Mouse (Mus musculus) limb, embryonic 10.5 days (tissue): ENCODE data around the gene Mccc1. TPM values are rescaled to one million over a fixed set of nuclear protein-coding genes. Genes with fewer than 3 reads are reported as not detected.

Source experiments
- DNase-seq: peaks from one replicate; pipeline ENCODE4 v3.0.0-alpha.2; 2017; ENCODE audit warnings: low spot score
- H3K27ac ChIP-seq: fragments of 300-500 bp; sonication (generic); 2 replicates; pipeline ENCODE4 v1.5.1; 2016; ENCODE audit warnings: mild to moderate bottlenecking
- H3K27me3 ChIP-seq: fragments of 300-500 bp; sonication (generic); 2 replicates; pipeline ENCODE4 v1.6.1; 2016; ENCODE audit warnings: low read depth, mild to moderate bottlenecking; ENCODE audit not compliant: poor library complexity, severe bottlenecking
- H3K36me3 ChIP-seq: fragments of 300-500 bp; sonication (generic); 2 replicates; pipeline ENCODE4 v1.6.1; 2016; ENCODE audit warnings: mild to moderate bottlenecking, moderate library complexity
- H3K4me1 ChIP-seq: fragments of 300-500 bp; sonication (generic); 2 replicates; pipeline ENCODE4 v1.6.1; 2016
- H3K4me3 ChIP-seq: fragments of 300-500 bp; sonication (generic); 2 replicates; pipeline ENCODE4 v1.5.1; 2016; ENCODE audit warnings: mild to moderate bottlenecking, moderate library complexity
- H3K9me3 ChIP-seq: fragments of 300-500 bp; sonication (generic); replicated peaks from 2 replicates; pipeline ENCODE4 v1.6.1; 2016; ENCODE audit warnings: mild to moderate bottlenecking
- WGBS: fragments of 180-500 bp; shearing (Covaris S2); methylation state at CpG from one replicate; pipeline ENCODE4 v1.1.7; 2016; 5-methylcytosine and 5-hydroxymethylcytosine counted together
- polyA plus RNA-seq: library from polyadenylated mRNA; unstranded; fragments of >200 nt; fragmentation: Nextera tagmentation; extraction: Ambion mirVana; gene quantifications from 2 replicates; pipeline ENCODE4 v1.2.1, GENCODE M21; 2016

Mccc1 gene
- polyA plus RNA-seq, 1 experiment from 2014 or later = 40.7 TPM

DNA sequence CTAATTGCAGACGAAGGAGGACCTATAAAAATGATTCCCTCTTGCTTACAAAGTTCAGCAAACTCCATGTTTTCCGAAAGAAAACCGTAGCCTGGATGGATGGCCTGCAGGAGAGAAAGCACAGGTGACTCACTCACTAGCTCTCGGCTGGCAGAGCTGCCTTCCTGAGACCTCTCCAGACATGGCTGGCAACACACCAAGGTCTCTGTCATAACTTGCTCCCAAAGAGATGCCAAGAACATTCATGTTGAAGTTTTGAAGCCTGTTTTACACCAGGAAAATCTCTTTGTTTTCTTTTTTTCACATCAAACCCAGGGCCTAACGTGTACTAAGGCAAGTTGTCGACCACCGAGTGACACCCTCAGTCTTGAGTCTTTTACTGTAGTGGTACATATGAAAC is 9.8 kb downstream of the Mccc1 start:
- no peak overlapping the region for H3K4me3 ChIP-seq

DNA sequence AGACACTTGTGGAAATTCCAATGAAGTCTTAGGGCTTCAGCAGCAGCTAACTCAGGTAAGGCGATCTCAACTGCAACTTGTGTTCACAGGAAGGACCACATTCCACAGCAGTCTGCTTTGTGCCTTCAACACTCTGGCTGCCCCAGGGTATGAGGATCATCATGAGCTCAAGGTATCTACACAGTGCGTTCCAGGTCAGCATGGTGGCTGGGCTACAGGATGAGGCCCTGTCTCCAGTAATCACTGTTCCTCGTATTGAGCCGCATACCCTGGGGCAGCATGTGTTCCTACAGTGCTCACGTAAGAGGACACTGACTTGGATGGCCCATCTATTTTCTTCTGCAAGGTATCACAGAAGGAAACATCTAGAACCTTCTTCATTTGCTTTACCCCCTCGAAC is 12.4 kb downstream of the Mccc1 start:
- DNase-seq = no peak
- H3K36me3 ChIP-seq = peaks cover 77% of the 10 kb centered on the region
- H3K27me3 ChIP-seq = no peaks in the 10 kb centered on the region
- no peak overlapping the region for H3K4me3 ChIP-seq
- no peak overlapping the region for H3K27ac ChIP-seq
- H3K9me3 ChIP-seq = no peaks in the 10 kb centered on the region
- H3K4me1 ChIP-seq = no peaks in the 10 kb centered on the region
- 96% methylated on average over 6 of the region's 6 CpGs for WGBS

More for the DNA sequence above, 9.8 kb downstream of the Mccc1 start:
- peaks cover 73% of the 10 kb centered on the region for H3K36me3 ChIP-seq
- no peak overlapping the region for H3K27ac ChIP-seq
- DNase-seq = no peak
- H3K27me3 ChIP-seq = no peaks in the 10 kb centered on the region
- 91% methylated on average over 7 of the region's 7 CpGs for WGBS
- no peaks in the 10 kb centered on the region for H3K9me3 ChIP-seq
- no peaks in the 10 kb centered on the region for H3K4me1 ChIP-seq

DNA sequence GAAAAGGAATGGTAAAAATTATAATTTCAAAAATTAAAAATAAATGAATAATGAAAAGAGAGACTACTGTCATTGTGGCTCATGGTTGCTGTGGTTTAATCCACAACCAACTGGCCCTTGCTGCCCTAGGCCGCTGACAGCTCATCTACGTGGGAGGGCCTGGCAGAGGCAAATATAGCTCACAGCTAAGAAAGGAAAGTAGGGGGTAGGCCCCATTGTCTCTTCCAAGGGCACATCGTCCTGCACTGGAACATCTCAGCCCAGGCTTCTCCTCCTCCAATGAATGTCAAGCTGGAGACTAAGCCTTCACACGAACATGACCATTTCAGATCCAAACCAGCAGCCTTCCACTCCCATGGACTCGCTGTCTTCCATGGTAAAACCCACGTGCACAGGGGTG is 14.2 kb downstream of the Mccc1 start:
- Histone ChIP-seq H3K9me3 (no peaks in the 10 kb centered on the region), H3K4me3 (no peak overlapping the region), H3K27me3 (no peaks in the 10 kb centered on the region), H3K4me1 (no peaks in the 10 kb centered on the region), H3K36me3 (peaks cover 85% of the 10 kb centered on the region), H3K27ac (no peak overlapping the region)
- WGBS = 92% methylated on average over 6 of the region's 6 CpGs
- DNase-seq = no peak

DNA sequence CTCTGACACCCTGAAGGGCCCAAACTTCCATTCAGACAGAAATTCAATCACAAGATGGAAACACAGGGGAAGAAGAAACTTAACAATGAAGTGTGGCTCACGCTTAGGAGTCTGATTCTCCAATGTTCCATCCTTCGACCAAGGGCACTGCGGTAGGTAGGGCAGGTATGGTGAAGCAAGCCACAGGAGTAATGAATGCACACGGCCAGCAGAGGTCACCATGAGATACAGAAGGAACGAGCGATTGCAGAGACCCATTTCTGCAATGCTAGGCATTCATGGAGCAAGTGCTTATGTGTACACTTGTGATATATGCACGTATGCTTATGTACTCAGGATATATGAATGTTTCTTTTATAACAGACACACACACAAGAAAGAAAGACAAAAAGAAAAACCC is 26.9 kb downstream of the Mccc1 start:
- 80% methylated on average over 7 of the region's 7 CpGs for WGBS
- H3K27me3 ChIP-seq = no peaks in the 10 kb centered on the region
- H3K4me3 ChIP-seq = no peak overlapping the region
- H3K9me3 ChIP-seq = no peaks in the 10 kb centered on the region
- H3K4me1 ChIP-seq = no peaks in the 10 kb centered on the region
- no peak for DNase-seq
- no peak overlapping the region for H3K27ac ChIP-seq
- peaks cover 69% of the 10 kb centered on the region for H3K36me3 ChIP-seq

DNA sequence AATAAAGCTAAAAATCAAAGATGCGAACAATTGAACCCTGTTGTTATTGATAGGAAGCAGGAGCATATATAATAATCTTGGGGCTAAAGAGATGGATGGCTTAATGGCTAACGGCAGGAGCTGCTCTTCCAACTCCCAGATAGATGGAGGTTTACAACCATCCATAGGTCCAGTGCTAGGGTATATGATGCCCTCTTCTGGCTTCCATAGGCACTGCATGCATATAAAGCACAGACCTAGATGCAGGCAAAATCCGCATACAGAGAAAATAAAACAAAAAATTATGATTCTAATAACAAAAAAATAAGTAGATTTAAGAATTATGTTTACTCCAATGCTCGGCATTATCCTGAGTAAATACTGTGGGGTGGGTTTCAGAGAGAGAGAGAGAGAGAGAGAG is 27.5 kb downstream of the Mccc1 start:
- no peaks in the 10 kb centered on the region for H3K27me3 ChIP-seq
- H3K9me3 ChIP-seq = no peaks in the 10 kb centered on the region
- DNase-seq = no peak
- WGBS = 82% methylated on average over 4 of the region's 4 CpGs
- H3K27ac ChIP-seq = no peak overlapping the region
- no peaks in the 10 kb centered on the region for H3K4me1 ChIP-seq
- H3K36me3 ChIP-seq = peaks cover 67% of the 10 kb centered on the region
- no peak overlapping the region for H3K4me3 ChIP-seq

DNA sequence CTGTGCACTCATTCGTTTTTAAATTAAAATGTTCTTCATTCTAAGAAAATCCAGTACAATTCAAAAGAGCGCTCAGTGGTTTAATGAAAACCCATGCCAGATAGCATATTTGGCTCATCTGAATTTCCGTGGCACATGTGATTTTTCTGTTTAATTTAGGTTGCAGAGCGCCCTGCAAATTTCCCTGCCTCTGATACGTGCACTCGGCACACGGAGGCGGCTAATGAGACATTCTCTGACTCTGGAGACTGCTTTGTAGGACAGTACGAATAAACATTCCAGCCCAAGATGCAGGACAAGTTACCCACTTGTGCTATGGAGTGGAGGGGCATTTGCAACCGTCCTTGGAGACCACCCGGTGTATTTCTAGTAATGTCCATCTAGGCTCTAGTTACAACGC is 29.3 kb downstream of the Mccc1 start:
- 94% methylated on average over 12 of the region's 12 CpGs for WGBS
- Histone ChIP-seq H3K27ac (no peak overlapping the region), H3K27me3 (no peaks in the 10 kb centered on the region), H3K4me1 (no peaks in the 10 kb centered on the region), H3K4me3 (no peak overlapping the region), H3K9me3 (no peaks in the 10 kb centered on the region), H3K36me3 (peaks cover 61% of the 10 kb centered on the region)
- no peak for DNase-seq

DNA sequence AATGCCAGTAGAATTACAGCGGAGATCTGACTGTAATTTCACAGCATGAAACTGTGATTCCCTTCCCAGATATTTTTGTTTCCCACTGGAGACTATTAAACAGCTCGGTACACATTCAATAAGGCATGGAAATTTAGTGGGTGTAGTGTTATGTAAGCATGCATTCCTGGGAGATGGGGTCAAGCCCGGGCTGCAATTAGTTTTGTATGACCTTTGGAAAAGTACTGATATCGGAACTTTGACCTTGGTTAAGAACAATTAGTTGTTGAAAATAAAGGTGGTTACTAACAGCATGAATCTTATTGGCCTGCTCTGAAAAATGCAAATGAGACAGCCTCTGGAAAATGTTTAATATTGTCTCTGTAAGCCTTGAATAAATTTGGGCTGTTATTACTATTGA is 30.0 kb downstream of the Mccc1 start:
- no peak for DNase-seq
- Histone ChIP-seq H3K4me1 (no peaks in the 10 kb centered on the region), H3K9me3 (no peaks in the 10 kb centered on the region), H3K27ac (no peak overlapping the region), H3K4me3 (no peak overlapping the region), H3K27me3 (no peaks in the 10 kb centered on the region), H3K36me3 (peaks cover 58% of the 10 kb centered on the region)
- WGBS = 89% methylated on average over 4 of the region's 4 CpGs

DNA sequence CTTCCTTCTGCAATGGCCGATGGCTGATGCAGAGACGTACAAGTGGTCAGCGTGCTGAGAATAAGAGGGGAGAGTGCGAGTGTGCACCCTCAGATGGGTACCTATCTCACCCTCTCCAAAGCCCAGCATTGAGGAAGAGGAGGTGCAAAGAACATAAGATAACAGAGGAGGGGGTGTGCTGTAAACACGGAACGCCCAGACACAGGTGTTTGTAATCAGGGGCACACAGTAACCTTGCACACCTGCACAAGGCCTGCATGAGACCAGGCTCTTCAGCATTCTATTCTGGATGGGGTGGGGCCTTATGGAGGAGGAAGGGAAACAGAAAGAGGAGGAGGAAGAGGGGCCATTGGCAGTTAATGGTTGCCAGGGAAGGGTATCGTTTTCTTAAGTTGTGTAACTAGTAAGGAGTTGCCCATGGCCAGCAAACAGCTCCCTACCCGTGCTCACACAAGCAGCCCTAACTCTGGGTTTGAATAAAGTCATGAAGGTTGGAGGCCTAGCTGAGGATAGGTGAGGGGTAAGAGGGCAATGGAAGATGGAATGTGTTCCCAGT is 33.0 kb downstream of the Mccc1 start:
- Histone ChIP-seq H3K4me3 (no peak overlapping the region), H3K27ac (no peak overlapping the region), H3K36me3 (peaks cover 52% of the 10 kb centered on the region), H3K4me1 (no peaks in the 10 kb centered on the region), H3K27me3 (no peaks in the 10 kb centered on the region), H3K9me3 (no peaks in the 10 kb centered on the region)
- DNase-seq = no peak
- 96% methylated on average over 8 of the region's 8 CpGs for WGBS

DNA sequence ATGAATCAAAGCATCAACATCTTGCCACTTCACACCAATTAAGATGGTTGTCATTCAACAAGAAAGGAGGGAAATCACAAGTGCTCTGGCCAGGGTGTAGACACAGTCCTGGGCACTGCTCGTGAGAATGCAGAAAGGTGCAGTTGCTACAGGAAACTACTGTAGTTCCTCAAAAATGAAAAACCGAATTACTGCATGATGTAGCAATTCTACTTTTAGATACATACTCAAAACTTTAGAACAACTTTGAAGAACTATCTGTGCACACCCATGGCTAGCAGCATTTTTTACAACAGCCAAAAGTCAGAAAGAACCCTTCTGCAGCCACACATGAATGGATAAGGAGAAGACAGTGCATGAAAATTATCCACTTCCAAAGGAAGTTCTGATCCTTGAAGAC is 34.0 kb downstream of the Mccc1 start:
- Histone ChIP-seq H3K4me3 (no peak overlapping the region), H3K27ac (no peak overlapping the region)
- 90% methylated on average over 2 of the region's 2 CpGs for WGBS

DNA sequence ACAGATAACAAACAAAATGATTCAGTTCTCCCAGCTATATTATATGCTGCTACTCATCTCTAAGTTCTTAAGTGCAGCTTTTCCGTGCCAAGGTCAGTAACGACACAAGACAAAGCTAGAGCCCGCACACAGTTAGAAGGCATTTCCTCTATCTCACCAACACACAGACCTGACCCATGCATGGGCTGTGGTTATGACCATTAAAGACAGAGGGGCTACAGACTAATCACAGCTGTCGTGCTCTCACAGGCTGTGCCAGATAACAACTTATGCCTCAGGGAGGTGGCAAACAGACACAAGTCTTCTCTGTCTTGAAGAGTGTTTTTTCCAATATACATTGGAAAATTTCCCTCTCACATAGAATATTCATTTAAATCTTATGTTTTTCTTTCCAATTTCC is 35.5 kb downstream of the Mccc1 start:
- Histone ChIP-seq H3K36me3 (peaks cover 51% of the 10 kb centered on the region), H3K4me1 (no peaks in the 10 kb centered on the region), H3K9me3 (no peaks in the 10 kb centered on the region), H3K27ac (no peak overlapping the region), H3K27me3 (no peaks in the 10 kb centered on the region), H3K4me3 (no peak overlapping the region)
- no peak for DNase-seq
- 90% methylated on average over 4 of the region's 4 CpGs for WGBS

More for the DNA sequence above, 34.0 kb downstream of the Mccc1 start:
- Histone ChIP-seq H3K36me3 (peaks cover 49% of the 10 kb centered on the region), H3K4me1 (no peaks in the 10 kb centered on the region), H3K27me3 (no peaks in the 10 kb centered on the region), H3K9me3 (no peaks in the 10 kb centered on the region)
- DNase-seq = no peak

DNA sequence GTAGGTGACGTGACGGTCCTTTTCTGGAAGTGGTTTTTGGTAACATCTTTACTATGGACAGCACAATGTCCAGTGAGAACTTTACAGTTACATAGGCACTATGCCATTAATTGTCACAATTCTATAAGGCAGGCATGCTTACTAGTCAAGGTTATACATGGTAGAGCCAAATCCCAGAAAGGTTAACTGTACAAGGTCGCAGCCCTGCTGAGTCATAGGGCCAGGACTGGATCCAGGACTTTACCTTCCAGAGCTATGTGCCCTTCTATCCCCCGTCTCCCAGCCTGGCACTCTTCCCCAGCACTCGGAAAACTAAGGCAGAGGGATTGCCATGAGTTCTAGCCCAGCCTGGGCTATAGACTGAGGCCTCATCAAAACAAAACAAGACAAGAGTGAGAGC is 36.6 kb downstream of the Mccc1 start:
- no peaks in the 10 kb centered on the region for H3K9me3 ChIP-seq
- no peak overlapping the region for H3K4me3 ChIP-seq
- no peaks in the 10 kb centered on the region for H3K4me1 ChIP-seq
- DNase-seq = no peak
- no peak overlapping the region for H3K27ac ChIP-seq
- WGBS = 96% methylated on average over 5 of the region's 5 CpGs
- no peaks in the 10 kb centered on the region for H3K27me3 ChIP-seq
- peaks cover 52% of the 10 kb centered on the region for H3K36me3 ChIP-seq

DNA sequence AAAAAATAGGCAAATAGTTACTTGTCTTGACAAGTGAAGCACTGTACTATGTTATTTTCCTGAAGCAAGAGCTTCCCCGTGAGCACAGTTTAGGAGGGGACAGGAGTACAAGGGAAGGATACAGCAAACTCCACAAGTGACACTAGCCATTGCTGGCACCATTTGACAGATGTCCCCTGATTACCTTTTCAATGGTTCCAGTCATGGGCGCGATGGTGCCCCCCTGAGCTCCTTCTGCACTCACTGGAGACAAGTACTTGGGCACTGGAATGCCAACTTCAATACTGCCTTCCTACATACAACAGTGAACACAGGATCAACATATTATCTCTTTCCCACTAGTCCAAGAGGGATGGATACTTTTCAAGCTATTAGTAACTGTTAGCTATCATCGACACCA is 37.1 kb downstream of the Mccc1 start:
- Histone ChIP-seq H3K36me3 (peaks cover 54% of the 10 kb centered on the region), H3K9me3 (no peaks in the 10 kb centered on the region), H3K4me3 (no peak overlapping the region), H3K27ac (no peak overlapping the region), H3K27me3 (no peaks in the 10 kb centered on the region), H3K4me1 (no peaks in the 10 kb centered on the region)
- 94% methylated on average over 4 of the region's 4 CpGs for WGBS
- DNase-seq = no peak

DNA sequence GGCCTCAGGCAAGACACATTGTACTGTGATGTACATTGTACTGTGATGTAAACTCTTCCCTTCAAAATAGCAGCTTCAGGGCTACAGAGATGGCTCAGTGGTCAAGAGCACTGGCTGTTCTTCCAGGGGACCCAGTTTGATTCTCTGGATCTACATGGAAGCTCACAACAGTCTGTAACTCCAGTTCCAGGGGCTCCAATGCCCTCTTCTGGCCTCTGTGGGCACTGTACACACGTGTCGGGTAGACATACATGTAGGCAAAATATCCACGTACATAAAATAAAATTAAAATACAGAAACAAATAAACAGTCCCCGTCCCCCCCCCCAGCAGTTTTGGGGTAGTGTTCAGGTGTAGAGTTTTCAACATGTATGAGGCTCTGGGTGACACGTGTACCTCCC is 37.5 kb downstream of the Mccc1 start:
- no peak for DNase-seq
- Histone ChIP-seq H3K27ac (no peak overlapping the region), H3K36me3 (peaks cover 55% of the 10 kb centered on the region), H3K4me1 (no peaks in the 10 kb centered on the region), H3K9me3 (no peaks in the 10 kb centered on the region), H3K4me3 (no peak overlapping the region), H3K27me3 (no peaks in the 10 kb centered on the region)
- 95% methylated on average over 5 of the region's 5 CpGs for WGBS

DNA sequence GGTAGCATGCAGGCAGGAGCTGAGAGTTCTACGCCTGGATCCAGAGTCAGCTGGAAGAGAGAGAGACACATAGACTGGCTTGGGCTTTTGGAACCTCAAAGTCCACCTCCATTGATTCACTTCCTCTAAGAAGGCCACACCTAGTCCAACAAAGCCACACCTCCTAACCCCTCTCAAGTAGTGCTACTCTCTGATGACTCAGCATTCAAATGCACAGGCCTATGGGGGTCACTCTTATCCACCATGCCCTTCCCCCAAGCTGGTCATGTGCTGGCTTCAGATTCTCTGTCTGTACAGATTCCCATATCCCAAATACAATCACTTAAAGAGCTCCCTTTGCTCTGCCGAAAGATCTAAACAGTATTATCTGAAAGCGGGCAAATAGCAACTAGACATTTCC is 43.2 kb downstream of the Mccc1 start:
- H3K27me3 ChIP-seq = no peaks in the 10 kb centered on the region
- no peaks in the 10 kb centered on the region for H3K9me3 ChIP-seq
- 96% methylated on average over 3 of the region's 3 CpGs for WGBS
- no peak for DNase-seq
- peaks cover 5% of the 10 kb centered on the region; the same call in 1 of the 2 replicates for H3K4me1 ChIP-seq
- peaks cover 28% of the 10 kb centered on the region for H3K36me3 ChIP-seq
- H3K4me3 ChIP-seq = no peak overlapping the region
- no peak overlapping the region for H3K27ac ChIP-seq
